Mouse (Mus musculus): ENCODE results near the gene Prr7. TPM values are rescaled to one million over a fixed set of nuclear protein-coding genes. Genes with fewer than 3 reads are reported as not detected.

The Prr7 gene
- polyA plus RNA-seq, 1 experiment from 2014 or later, result 0.13 TPM

DNA sequence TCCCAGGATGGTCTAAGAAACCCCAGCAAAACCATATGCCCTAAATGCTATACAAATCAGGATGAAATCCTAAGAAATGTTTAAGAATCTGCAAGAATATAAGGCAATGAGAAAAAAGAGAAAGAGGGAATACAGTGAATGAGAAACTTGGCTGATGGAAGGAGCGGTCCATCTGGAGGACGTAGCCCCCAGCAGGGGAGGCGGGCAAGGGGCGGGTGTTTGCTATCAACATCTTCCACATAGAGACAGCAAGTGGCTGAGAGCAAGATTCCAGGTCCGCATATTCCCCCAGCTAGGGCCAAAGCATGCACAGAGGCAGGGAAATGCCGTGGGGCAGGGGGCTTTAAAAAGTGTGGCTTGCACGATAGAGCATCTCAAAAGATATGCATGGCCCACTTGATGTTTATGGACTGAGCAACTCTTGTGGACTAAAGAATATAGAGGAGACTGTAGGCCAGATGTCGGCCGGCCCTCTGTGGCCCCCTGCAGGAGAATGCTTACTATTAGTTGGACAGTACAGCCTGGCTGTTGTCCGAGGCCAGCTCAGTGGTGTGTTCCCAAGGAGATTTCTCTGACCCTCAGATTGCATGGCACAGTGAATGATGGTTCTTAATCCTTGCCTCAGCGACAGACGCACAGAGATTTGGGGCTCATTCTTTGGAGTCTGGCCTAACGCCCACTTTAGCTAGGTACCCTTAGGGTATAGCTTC, 4.9 kb downstream of the Prr7 start:
- Histone ChIP-seq H3K4me3 (ENCODE audit: low read depth, low read length) (no peak overlapping the region), H3K9me3 (ENCODE audit: control insufficient read depth, low read length) (no peaks in the 10 kb centered on the region), H3K27ac (replicated peaks) (no peak overlapping the region), H3K27me3 (ENCODE audit: control insufficient read depth, insufficient read depth, low read length) (no peaks in the 10 kb centered on the region), H3K4me2 (replicated peaks; ENCODE audit: low read depth) (no peak overlapping the region), H3K4me1 (replicated peaks; ENCODE audit: control insufficient read depth, insufficient read depth) (0 out of 2 replicates have a peak, but pooled peaks cover 5% of the 10 kb centered on the region), H3K36me3 (ENCODE audit: control insufficient read depth, insufficient read depth, low read length) (0 out of 2 replicates have a peak, but pooled peaks cover 1% of the 10 kb centered on the region), H3K9ac (ENCODE audit: low read length) (no peak overlapping the region)
- DNase-seq (ENCODE audit: low spot score) (peak; percentile 63), ATAC-seq (ENCODE audit: low FRiP score, low TSS enrichment) (no peak)
- peak; percentile 75 for TF ChIP-seq CTCF (IDR thresholded peaks at IDR 0.05; ENCODE audit: low read depth)
- TF ChIP-seq EP300 (optimal IDR thresholded peaks at IDR 0.05), result no peak
- WGBS, result 42% methylated on average over 13 of the region's 13 CpGs

DNA sequence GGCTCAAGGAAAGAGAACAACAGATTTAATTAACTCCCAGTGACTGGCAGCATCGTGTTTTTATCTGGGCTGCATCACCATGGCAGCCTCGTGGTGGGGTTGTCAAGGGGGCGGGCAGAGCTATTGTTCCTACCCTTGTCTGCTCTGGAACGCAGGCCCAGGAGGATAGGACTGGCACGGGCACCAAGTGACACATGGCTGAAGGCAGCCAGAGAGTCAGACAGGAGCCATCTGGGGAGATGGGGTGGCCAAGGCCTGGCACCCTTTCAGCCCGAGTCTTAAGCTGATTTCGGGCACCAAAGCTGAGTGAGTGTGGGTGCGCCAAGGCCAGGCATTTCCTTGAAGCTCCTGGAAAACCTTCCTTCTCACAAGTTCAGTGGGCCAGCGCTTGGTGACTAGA, 6.3 kb downstream of the Prr7 start:
- no peaks in the 10 kb centered on the region for H3K9me3 ChIP-seq (ENCODE audit: control insufficient read depth, low read length)
- no peak for TF ChIP-seq EP300 (optimal IDR thresholded peaks at IDR 0.05)
- TF ChIP-seq CTCF (IDR thresholded peaks at IDR 0.05; ENCODE audit: low read depth), result no peak
- no peak for DNase-seq (ENCODE audit: low spot score)
- 75% methylated on average over 9 of the region's 9 CpGs for WGBS
- no peak overlapping the region for H3K27ac ChIP-seq (replicated peaks)
- no peaks in the 10 kb centered on the region for H3K4me1 ChIP-seq (replicated peaks; ENCODE audit: control insufficient read depth, insufficient read depth)
- no peak overlapping the region for H3K9ac ChIP-seq (ENCODE audit: low read length)
- no peak for ATAC-seq (ENCODE audit: low FRiP score, low TSS enrichment)
- no peak overlapping the region for H3K4me3 ChIP-seq (ENCODE audit: low read depth, low read length)
- no peaks in the 10 kb centered on the region for H3K27me3 ChIP-seq (ENCODE audit: control insufficient read depth, insufficient read depth, low read length)
- no peak overlapping the region for H3K4me2 ChIP-seq (replicated peaks; ENCODE audit: low read depth)
- H3K36me3 ChIP-seq (ENCODE audit: control insufficient read depth, insufficient read depth, low read length), result 0 out of 2 replicates have a peak, but pooled peaks cover 2% of the 10 kb centered on the region

DNA sequence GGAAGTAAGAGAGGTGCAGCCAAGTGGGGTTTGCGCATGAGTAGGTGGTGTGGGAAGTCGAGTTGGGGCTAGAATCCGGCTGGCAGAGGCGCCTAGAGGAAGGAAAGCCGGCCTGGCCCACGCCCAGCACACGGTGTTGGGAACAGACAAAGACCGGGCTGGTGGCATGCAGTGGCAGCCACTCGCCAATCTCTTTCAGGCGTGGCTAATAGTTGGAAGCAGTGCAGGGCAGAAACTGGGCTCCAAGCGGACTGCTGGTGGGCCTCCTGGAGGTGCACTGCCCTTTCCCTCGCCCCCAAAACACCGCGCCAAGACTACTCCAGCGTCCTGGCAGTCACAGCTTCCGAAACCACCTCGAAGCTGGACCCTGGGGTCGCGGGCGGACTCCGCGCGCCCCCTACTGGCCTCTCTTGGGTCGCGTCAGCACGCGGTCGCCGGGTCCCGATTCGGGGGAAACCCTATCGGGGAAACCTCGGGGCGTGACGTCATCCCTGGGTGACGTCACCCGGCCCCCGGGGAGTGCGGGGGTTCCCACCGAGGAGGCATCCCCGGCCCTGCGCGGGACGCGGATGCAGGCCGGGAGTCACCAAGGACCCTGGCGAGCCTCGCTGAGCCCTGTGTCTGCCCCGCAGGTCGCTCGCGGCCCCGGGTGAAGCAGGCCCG, 7.2 kb downstream of the Prr7 start:
- peak; percentile 86 for DNase-seq (ENCODE audit: low spot score)
- TF ChIP-seq EP300 (optimal IDR thresholded peaks at IDR 0.05) (no peak), CTCF (IDR thresholded peaks at IDR 0.05; ENCODE audit: low read depth) (peak; percentile 93)

DNA sequence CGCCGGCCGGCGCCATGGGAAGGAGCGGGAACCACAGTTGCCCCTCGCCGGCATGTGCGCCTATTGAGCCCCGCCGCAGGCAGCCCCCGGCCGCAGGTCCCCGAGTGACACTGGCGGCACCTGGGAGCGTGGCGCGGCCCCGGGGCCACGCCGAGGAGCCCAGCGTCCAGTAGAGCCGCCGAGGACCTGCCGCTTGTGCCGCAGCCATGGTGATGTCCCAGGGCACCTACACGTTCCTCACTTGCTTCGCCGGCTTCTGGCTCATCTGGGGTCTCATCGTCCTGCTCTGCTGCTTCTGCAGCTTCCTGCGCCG, 7.7 kb downstream of the Prr7 start:
- Histone ChIP-seq H3K27me3 (ENCODE audit: control insufficient read depth, insufficient read depth, low read length) (no peaks in the 10 kb centered on the region), H3K9ac (ENCODE audit: low read length) (peak overlapping the region; percentile 64), H3K4me1 (replicated peaks; ENCODE audit: control insufficient read depth, insufficient read depth) (no peaks in the 10 kb centered on the region), H3K4me2 (replicated peaks; ENCODE audit: low read depth) (peak overlapping the region; percentile 100), H3K9me3 (ENCODE audit: control insufficient read depth, low read length) (no peaks in the 10 kb centered on the region), H3K27ac (replicated peaks) (no peak overlapping the region), H3K4me3 (ENCODE audit: low read depth, low read length) (peak overlapping the region; percentile 61), H3K36me3 (ENCODE audit: control insufficient read depth, insufficient read depth, low read length) (peaks cover 2% of the 10 kb centered on the region; the same call in 1 of the 2 replicates)
- DNase-seq (ENCODE audit: low spot score) (no peak), ATAC-seq (ENCODE audit: low FRiP score, low TSS enrichment) (peak; percentile 18)
- WGBS, result under 1% methylated on average over 26 of the region's 31 CpGs
- TF ChIP-seq EP300 (optimal IDR thresholded peaks at IDR 0.05) (no peak), CTCF (IDR thresholded peaks at IDR 0.05; ENCODE audit: low read depth) (no peak)

More for the DNA sequence above, 7.2 kb downstream of the Prr7 start:
- H3K4me2 ChIP-seq (replicated peaks; ENCODE audit: low read depth), result peak overlapping the region; percentile 100
- peak overlapping the region; percentile 61 for H3K4me3 ChIP-seq (ENCODE audit: low read depth, low read length)
- peak; percentile 64 for ATAC-seq (ENCODE audit: low FRiP score, low TSS enrichment)
- H3K9me3 ChIP-seq (ENCODE audit: control insufficient read depth, low read length), result no peaks in the 10 kb centered on the region
- no peaks in the 10 kb centered on the region for H3K4me1 ChIP-seq (replicated peaks; ENCODE audit: control insufficient read depth, insufficient read depth)
- WGBS, result under 1% methylated on average over 49 of the region's 54 CpGs
- H3K27ac ChIP-seq (replicated peaks), result no peak overlapping the region
- H3K27me3 ChIP-seq (ENCODE audit: control insufficient read depth, insufficient read depth, low read length), result no peaks in the 10 kb centered on the region
- peak overlapping the region; percentile 64 for H3K9ac ChIP-seq (ENCODE audit: low read length)
- H3K36me3 ChIP-seq (ENCODE audit: control insufficient read depth, insufficient read depth, low read length), result peaks cover 2% of the 10 kb centered on the region; the same call in 1 of the 2 replicates

DNA sequence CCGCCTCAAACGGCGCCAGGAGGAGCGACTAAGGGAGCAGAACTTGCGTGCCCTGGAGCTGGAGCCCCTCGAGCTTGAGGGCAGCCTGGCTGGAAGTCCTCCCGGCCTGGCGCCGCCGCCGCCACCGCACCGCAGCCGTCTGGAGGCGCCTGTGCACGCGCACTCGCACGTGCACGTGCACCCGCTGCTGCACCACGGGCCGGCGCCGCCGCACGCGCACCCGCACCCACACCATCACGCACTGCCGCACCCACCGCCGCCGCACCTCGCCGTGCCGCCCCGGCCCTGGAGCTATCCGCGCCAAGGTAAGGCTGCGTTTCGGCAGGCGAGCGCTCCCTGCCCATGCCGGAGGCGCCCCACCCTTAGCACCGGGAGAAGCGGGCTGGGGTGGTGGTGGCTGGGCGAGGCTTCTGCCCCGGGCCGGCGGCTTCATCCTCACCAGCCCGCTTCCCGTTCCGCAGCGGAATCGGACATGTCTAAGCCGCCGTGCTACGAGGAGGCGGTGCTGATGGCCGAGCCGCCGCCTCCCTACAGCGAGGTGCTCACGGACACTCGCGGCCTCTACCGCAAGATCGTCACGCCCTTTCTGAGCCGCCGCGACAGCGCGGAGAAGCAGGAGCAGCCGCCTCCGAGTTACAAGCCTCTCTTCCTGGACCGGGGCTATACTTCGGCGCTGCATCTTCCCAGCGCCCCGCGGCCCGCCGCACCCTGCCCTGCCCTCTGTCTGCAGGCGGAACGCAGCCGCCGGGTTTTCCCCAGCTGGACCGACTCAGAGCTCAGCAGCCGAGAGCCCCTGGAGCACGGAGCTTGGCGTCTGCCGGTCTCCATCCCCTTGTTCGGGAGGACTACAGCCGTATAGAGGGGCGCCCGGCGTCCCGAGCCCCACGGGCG, 8.3 kb downstream of the Prr7 start:
- peak; percentile 61 for TF ChIP-seq CTCF (IDR thresholded peaks at IDR 0.05; ENCODE audit: low read depth)
- TF ChIP-seq EP300 (optimal IDR thresholded peaks at IDR 0.05), result no peak
- Histone ChIP-seq H3K36me3 (ENCODE audit: control insufficient read depth, insufficient read depth, low read length) (peaks cover 2% of the 10 kb centered on the region; the same call in 1 of the 2 replicates), H3K4me2 (replicated peaks; ENCODE audit: low read depth) (peak overlapping the region; percentile 100), H3K9ac (ENCODE audit: low read length) (peak overlapping the region; percentile 64), H3K27me3 (ENCODE audit: control insufficient read depth, insufficient read depth, low read length) (no peaks in the 10 kb centered on the region), H3K9me3 (ENCODE audit: control insufficient read depth, low read length) (no peaks in the 10 kb centered on the region), H3K27ac (replicated peaks) (peak overlapping the region; percentile 30; the same call in 1 of the 2 replicates), H3K4me1 (replicated peaks; ENCODE audit: control insufficient read depth, insufficient read depth) (no peaks in the 10 kb centered on the region), H3K4me3 (ENCODE audit: low read depth, low read length) (peak overlapping the region; percentile 61)
- DNase-seq (ENCODE audit: low spot score) (peak; percentile 69), ATAC-seq (ENCODE audit: low FRiP score, low TSS enrichment) (peak; percentile 52)
- WGBS, result 2% methylated on average over 94 of the region's 103 CpGs

Data from stomach, postnatal 0 days (tissue).